Mouse (Mus musculus) CD4-positive naive resting alpha-beta T cell, adult 57 days (primary cell): ENCODE results near the gene Rufy1. TPM values are rescaled to one million over a fixed set of nuclear protein-coding genes. Genes with fewer than 3 reads are reported as not detected.

Source experiments
- total RNA-seq: library from RNA; stranded (reverse); gene quantifications from one replicate; pipeline ENCODE4 v1.2.4, GENCODE M21; 2023

Rufy1 gene
- 20.9 TPM for total RNA-seq

GRCm38 (mm10) chr11:50430277-50431133 lies at the start of gene Rufy1:
Rufy1 (minus strand) TSS chr11:50431125.

GRCm38 (mm10) chr11:50376911-50377891 lies 53.7 kb downstream of the Rufy1 start, which contains the start of gene Hnrnph1:
Hnrnph1 (plus strand) TSS chr11:50376990.

GRCm38 (mm10) chr11:50354162-50354561 lies 76.8 kb downstream of the Rufy1 start, which contains the start of gene Cby3:
Cby3 (plus strand) TSS chr11:50354462.

Other genes with a start within 250 kb of the Rufy1 start
- gene Sqstm1, start 220.3 kb downstream of the Rufy1 start, total RNA-seq: 452 TPM
- gene Mgat4b, start 220.2 kb downstream of the Rufy1 start, total RNA-seq: 5.0 TPM
- gene Ltc4s, start 192.5 kb downstream of the Rufy1 start, total RNA-seq: not detected
- gene Maml1, start 138.8 kb downstream of the Rufy1 start, total RNA-seq: 44.9 TPM
- gene Canx, start 105.5 kb downstream of the Rufy1 start, total RNA-seq: 163 TPM
- not detected for gene Cby3, start 76.7 kb downstream of the Rufy1 start, total RNA-seq
- 1,093 TPM for gene Hnrnph1, start 54.1 kb downstream of the Rufy1 start, total RNA-seq
- gene Adamts2, start 171.0 kb upstream of the Rufy1 start, total RNA-seq: 3.1 TPM